Mouse (Mus musculus) heart, postnatal 0 days (tissue): ENCODE measurements around the gene Zfp74. TPM values are rescaled to one million over a fixed set of nuclear protein-coding genes. Genes with fewer than 3 reads are reported as not detected.
A peak's percentile ranks its signal among the peaks of the same experiment; 100 is the strongest.

Experiments used
- ATAC-seq: fragments of 200-750 bp; cut with Nextera tagmentation; 2 replicates; pipeline ENCODE4 v1.8.0; 2017; ENCODE audit warnings: low read depth, moderate number of reproducible peaks, moderate library complexity; ENCODE audit not compliant: insufficient read depth
- DNase-seq: peaks from one replicate; pipeline ENCODE4 v3.0.0-alpha.2; 2016; ENCODE audit warnings: low spot score
- H3K27ac ChIP-seq: fragments of 300-500 bp; sonication (generic); 2 replicates; pipeline ENCODE4 v1.5.1; 2014; ENCODE audit warnings: low read depth, mild to moderate bottlenecking
- H3K27me3 ChIP-seq: fragments of 300-500 bp; sonication (generic); 2 replicates; pipeline ENCODE4 v1.6.1; 2014; ENCODE audit warnings: low read length, mixed read lengths; ENCODE audit not compliant: control insufficient read depth, insufficient read depth
- H3K36me3 ChIP-seq: fragments of 300-500 bp; sonication (generic); replicated peaks from 2 replicates; pipeline ENCODE4 v1.6.1; 2014; ENCODE audit warnings: low read length, mixed read lengths; ENCODE audit not compliant: control insufficient read depth, insufficient read depth
- H3K4me1 ChIP-seq: fragments of 300-500 bp; sonication (generic); 2 replicates; pipeline ENCODE4 v1.6.1; 2014; ENCODE audit warnings: antibody characterized with exemption; ENCODE audit not compliant: control insufficient read depth, insufficient read depth
- H3K4me2 ChIP-seq: fragments of 300-500 bp; sonication (generic); 2 replicates; pipeline ENCODE4 v1.6.1; 2014; ENCODE audit warnings: low read depth, mild to moderate bottlenecking, low read length, moderate library complexity
- H3K4me3 ChIP-seq: fragments of 300-500 bp; sonication (generic); 2 replicates; pipeline ENCODE4 v1.5.1; 2014; ENCODE audit warnings: low read depth, low read length
- H3K9ac ChIP-seq: fragments of 300-500 bp; sonication (generic); replicated peaks from 2 replicates; pipeline ENCODE4 v1.6.1; 2014; ENCODE audit warnings: low read depth, low read length, mixed read lengths
- H3K9me3 ChIP-seq: fragments of 300-500 bp; sonication (generic); replicated peaks from 2 replicates; pipeline ENCODE4 v1.6.1; 2016; ENCODE audit warnings: low read length; ENCODE audit not compliant: control insufficient read depth
- CTCF ChIP-seq: IDR thresholded peaks from 2 replicates; pipeline ENCODE4 v1.5.1; 2016; ENCODE audit warnings: antibody characterized with exemption, control low read depth, low read depth
- EP300 ChIP-seq: IDR thresholded peaks from 2 replicates; pipeline ENCODE4 v1.6.1; 2016; ENCODE audit warnings: antibody characterized with exemption, low read depth
- WGBS: fragments of 180-500 bp; shearing (Covaris S2); extraction: QIAGEN DNeasy Blood & Tissue Kit; methylation state at CpG from one replicate; pipeline ENCODE4 v1.1.7; 2014; 5-methylcytosine and 5-hydroxymethylcytosine counted together
- polyA plus RNA-seq: library from polyadenylated mRNA; unstranded; fragments of >200 nt; fragmentation: Nextera tagmentation; extraction: Ambion mirVana; gene quantifications from 2 replicates; pipeline ENCODE4 v1.2.1, GENCODE M21; 2015
- total RNA-seq: library from RNA; depleted of rRNA; stranded (reverse); fragments of >200 nt; gene quantifications from 2 replicates; pipeline ENCODE4 v1.2.3, GENCODE M21; 2014; ENCODE audit warnings: low replicate concordance

The Zfp74 gene
- total and polyA plus RNA-seq, 2 experiments from 2014 or later: 3.2 to 5.4 TPM

- no peaks in the 10 kb centered on the region; the same call in 1 of the 2 replicates for H3K36me3 ChIP-seq
Measured at GRCm38 (mm10) chr7:29943720-29944119, 10.2 kb downstream of the Zfp74 start.

DNA sequence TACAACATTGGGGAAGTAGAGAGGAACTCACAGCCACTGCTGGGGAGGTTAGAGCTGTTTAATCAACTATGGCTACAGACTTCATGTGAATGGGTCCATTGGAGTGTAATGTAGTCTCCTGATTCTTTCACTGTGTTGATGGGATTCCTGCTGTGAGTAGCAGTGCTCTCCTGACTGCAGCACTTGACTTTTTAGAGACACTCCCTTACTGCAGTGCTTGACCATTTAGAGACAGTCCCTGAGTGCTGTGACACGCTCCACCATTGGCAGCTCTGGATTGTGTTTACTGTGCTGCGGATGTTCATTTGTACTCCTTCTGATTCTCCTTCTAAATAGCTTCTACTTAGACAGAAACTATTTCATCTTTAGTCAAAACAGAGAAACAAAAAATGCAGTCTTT is 11.1 kb downstream of the Zfp74 start:
- peaks cover 2% of the 10 kb centered on the region; the same call in 1 of the 2 replicates for H3K36me3 ChIP-seq
- TF ChIP-seq CTCF: no peak
- DNase-seq: peak; percentile 32
- H3K4me3 ChIP-seq: no peak overlapping the region
- H3K27me3 ChIP-seq: no peaks in the 10 kb centered on the region
- no peaks in the 10 kb centered on the region for H3K9me3 ChIP-seq
- H3K9ac ChIP-seq: no peak overlapping the region
- no peak overlapping the region for H3K27ac ChIP-seq
- WGBS: 33% methylated on average over 2 of the region's 2 CpGs
- H3K4me2 ChIP-seq: peak overlapping the region; percentile 26; the same call in 1 of the 2 replicates
- peaks cover 6% of the 10 kb centered on the region; the same call in 1 of the 2 replicates for H3K4me1 ChIP-seq
- ATAC-seq: peak; percentile 55

More at GRCm38 (mm10) chr7:29943720-29944119, 10.2 kb downstream of the Zfp74 start:
- Histone ChIP-seq H3K4me1 (peaks cover 6% of the 10 kb centered on the region; the same call in 1 of the 2 replicates), H3K4me2 (no peak overlapping the region), H3K9me3 (no peaks in the 10 kb centered on the region), H3K9ac (no peak overlapping the region), H3K4me3 (no peak overlapping the region), H3K27me3 (no peaks in the 10 kb centered on the region), H3K27ac (no peak overlapping the region)
- TF ChIP-seq EP300 (no peak), CTCF (no peak)
- no peak for ATAC-seq
- no peak for DNase-seq
- WGBS: 74% methylated on average over 2 of the region's 2 CpGs

GRCm38 (mm10) chr7:29941027-29941426 is 12.9 kb downstream of the Zfp74 start:
- no peaks in the 10 kb centered on the region for H3K27me3 ChIP-seq
- H3K9me3 ChIP-seq: no peaks in the 10 kb centered on the region
- peaks cover 6% of the 10 kb centered on the region; the same call in 1 of the 2 replicates for H3K4me1 ChIP-seq
- H3K4me3 ChIP-seq: no peak overlapping the region
- TF ChIP-seq EP300 (no peak), CTCF (no peak)
- peak overlapping the region; percentile 46 for H3K27ac ChIP-seq
- no peak overlapping the region for H3K9ac ChIP-seq
- H3K4me2 ChIP-seq: no peak overlapping the region
- peak; percentile 40 for DNase-seq
- WGBS: 55% methylated on average over 11 of the region's 11 CpGs
- H3K36me3 ChIP-seq: peaks cover 17% of the 10 kb centered on the region
- ATAC-seq: peak; percentile 62

DNA sequence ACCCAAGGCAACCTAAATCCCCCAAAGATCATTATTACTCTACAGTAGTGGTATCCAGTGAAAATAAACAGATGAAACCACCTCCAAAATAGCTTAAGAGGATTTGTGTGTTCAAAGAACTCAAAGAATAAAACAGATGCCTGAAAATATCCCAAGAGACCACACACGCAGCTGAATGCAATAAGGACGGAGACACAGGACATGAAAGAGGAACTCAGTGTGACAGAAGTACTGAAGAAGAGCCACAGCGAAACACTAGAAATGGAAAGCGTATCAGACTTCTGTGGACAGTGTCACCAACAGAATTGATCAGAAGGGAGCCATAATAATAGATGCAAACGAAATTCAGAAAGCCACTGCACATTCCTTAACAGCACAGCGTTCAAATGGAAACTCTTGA is 15.0 kb downstream of the Zfp74 start:
- Histone ChIP-seq H3K9ac (no peak overlapping the region), H3K4me3 (no peak overlapping the region), H3K27me3 (no peaks in the 10 kb centered on the region), H3K9me3 (no peaks in the 10 kb centered on the region), H3K4me1 (peaks cover 6% of the 10 kb centered on the region; the same call in 1 of the 2 replicates), H3K36me3 (peaks cover 39% of the 10 kb centered on the region), H3K4me2 (no peak overlapping the region), H3K27ac (no peak overlapping the region)
- TF ChIP-seq CTCF: no peak
- TF ChIP-seq EP300: no peak
- ATAC-seq (no peak), DNase-seq (no peak)
- 89% methylated on average over 6 of the region's 6 CpGs for WGBS

DNA sequence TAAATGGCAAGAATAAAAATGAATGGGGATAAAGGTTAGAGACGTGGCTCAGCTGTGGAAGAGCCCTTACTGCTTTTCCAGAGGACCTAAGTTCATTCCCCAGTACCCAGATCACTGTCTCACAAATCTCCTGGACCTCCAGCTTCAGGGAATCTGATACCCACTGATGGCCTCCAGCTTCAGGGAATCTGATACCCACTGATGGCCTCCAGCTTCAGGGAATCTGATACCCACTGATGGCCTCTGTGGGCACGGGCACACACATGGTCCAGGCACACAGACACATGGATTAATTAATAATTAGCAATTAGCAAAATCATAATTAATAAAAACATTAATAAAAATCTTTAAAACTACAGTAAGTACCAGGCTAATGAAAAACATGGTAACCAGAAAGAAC is 31.1 kb downstream of the Zfp74 start:
- H3K27ac ChIP-seq: no peak overlapping the region
- WGBS: 76% methylated on average over 2 of the region's 2 CpGs
- ATAC-seq: no peak
- H3K36me3 ChIP-seq: no peaks in the 10 kb centered on the region
- no peak overlapping the region for H3K4me3 ChIP-seq
- H3K4me1 ChIP-seq: 0 out of 2 replicates have a peak, but pooled peaks cover 3% of the 10 kb centered on the region
- H3K4me2 ChIP-seq: no peak overlapping the region
- H3K27me3 ChIP-seq: no peaks in the 10 kb centered on the region
- TF ChIP-seq CTCF (no peak), EP300 (no peak)
- H3K9me3 ChIP-seq: no peaks in the 10 kb centered on the region
- H3K9ac ChIP-seq: no peak overlapping the region
- DNase-seq: no peak

- Histone ChIP-seq H3K9ac (no peak overlapping the region), H3K4me3 (no peak overlapping the region), H3K27ac (no peak overlapping the region), H3K9me3 (no peaks in the 10 kb centered on the region), H3K4me2 (no peak overlapping the region), H3K36me3 (no peaks in the 10 kb centered on the region), H3K27me3 (no peaks in the 10 kb centered on the region), H3K4me1 (0 out of 2 replicates have a peak, but pooled peaks cover 4% of the 10 kb centered on the region)
- 52% methylated on average over 6 of the region's 6 CpGs for WGBS
- no peak for ATAC-seq
- DNase-seq: no peak
- TF ChIP-seq CTCF (no peak), EP300 (no peak)
Measured at GRCm38 (mm10) chr7:29921439-29922093, 32.3 kb downstream of the Zfp74 start.
